Mouse (Mus musculus) ES-E14 (cell line): Measurements from ENCODE around the gene Ppdpf.

Experiments
- CHD2 ChIP-seq: IDR thresholded peaks from 2 replicates; pipeline ENCODE4 v1.6.1; 2014; ENCODE audit warnings: mild to moderate bottlenecking, low read depth, low read length, inconsistent platforms
- MAFK ChIP-seq: IDR thresholded peaks from 2 replicates; pipeline ENCODE4 v1.6.1; 2014; ENCODE audit warnings: mild to moderate bottlenecking, low read depth, low read length, inconsistent platforms; ENCODE audit not compliant: insufficient read depth
- ZC3H11A ChIP-seq: IDR thresholded peaks from 2 replicates; pipeline ENCODE4 v1.6.1; 2012; ENCODE audit warnings: low read depth, mild to moderate bottlenecking, inconsistent platforms, low read length, borderline replicate concordance

- no peak for TF ChIP-seq CHD2
- no peak for TF ChIP-seq ZC3H11A
- TF ChIP-seq MAFK: peak; percentile 71
These were observed 43.4 kb upstream of the Ppdpf start for GRCm38 (mm10) chr2:181143509-181144276.
